Mouse (Mus musculus): Measurements from ENCODE around the gene Was.
A peak's percentile ranks its signal among the peaks of the same experiment; 100 is the strongest.
"Not testable (repeated sequence)": the region's sequence is repeated elsewhere in the genome, so short reads cannot be mapped to it uniquely, and the experiment has no call there.

The Was gene

GRCm38 (mm10) chrX:8074430-8075014 lies 15.8 kb downstream of the Was start, which contains the start of gene Suv39h1:
Gene Suv39h1, minus strand, starts transcription at chrX:8074760.
- DNase-seq (ENCODE audit: extremely low spot score, low spot score) = peak; percentile 80

- DNase-seq (ENCODE audit: extremely low spot score, low spot score) = no peak
Observed at GRCm38 (mm10) chrX:8073881-8074429, 16.3 kb downstream of the Was start.

- DNase-seq (ENCODE audit: extremely low spot score, low spot score) = no peak
Observed at GRCm38 (mm10) chrX:8069166-8069565, 21.1 kb downstream of the Was start.

GRCm38 (mm10) chrX:8051044-8051781 lies 39.1 kb downstream of the Was start:
- DNase-seq (ENCODE audit: extremely low spot score, low spot score) = not testable (repeated sequence)

GRCm38 (mm10) chrX:8033009-8033408 lies 57.3 kb downstream of the Was start:
- DNase-seq (ENCODE audit: extremely low spot score, low spot score) = no peak
